Mouse (Mus musculus) embryonic facial prominence, embryonic 12.5 days (tissue): ENCODE results near the gene Hes7. TPM values are rescaled to one million over a fixed set of nuclear protein-coding genes. Genes with fewer than 3 reads are reported as not detected.

Source experiments
- ATAC-seq: fragments of 200-750 bp; cut with Nextera tagmentation; 2 replicates; pipeline ENCODE4 v1.8.0; 2017; ENCODE audit not compliant: insufficient number of reproducible peaks, insufficient read depth, low FRiP score, low TSS enrichment
- H3K27ac ChIP-seq: fragments of 300-500 bp; sonication (generic); 2 replicates; pipeline ENCODE4 v1.5.1; 2016; ENCODE audit warnings: mild to moderate bottlenecking
- H3K27me3 ChIP-seq: fragments of 300-500 bp; sonication (generic); 2 replicates; pipeline ENCODE4 v1.6.1; 2016; ENCODE audit warnings: mild to moderate bottlenecking, moderate library complexity
- H3K36me3 ChIP-seq: fragments of 300-500 bp; sonication (generic); 2 replicates; pipeline ENCODE4 v1.6.1; 2016; ENCODE audit warnings: mild to moderate bottlenecking
- H3K4me1 ChIP-seq: fragments of 300-500 bp; sonication (generic); 2 replicates; pipeline ENCODE4 v1.6.1; 2016
- H3K4me2 ChIP-seq: fragments of 300-500 bp; sonication (generic); replicated peaks from 2 replicates; pipeline ENCODE4 v1.6.1; 2016; ENCODE audit warnings: mild to moderate bottlenecking, moderate library complexity
- H3K4me3 ChIP-seq: fragments of 300-500 bp; sonication (generic); 2 replicates; pipeline ENCODE4 v1.5.1; 2016; ENCODE audit warnings: mild to moderate bottlenecking
- H3K9ac ChIP-seq: fragments of 300-500 bp; sonication (generic); 2 replicates; pipeline ENCODE4 v1.6.1; 2016; ENCODE audit warnings: mild to moderate bottlenecking, moderate library complexity
- H3K9me3 ChIP-seq: fragments of 300-500 bp; sonication (generic); 2 replicates; pipeline ENCODE4 v1.6.1; 2016; ENCODE audit warnings: mild to moderate bottlenecking, moderate library complexity
- WGBS: fragments of 180-500 bp; shearing (Covaris S2); methylation state at CpG from one replicate; pipeline ENCODE4 v1.1.7; 2016; 5-methylcytosine and 5-hydroxymethylcytosine counted together
- polyA plus RNA-seq: library from polyadenylated mRNA; unstranded; fragments of >200 nt; fragmentation: Nextera tagmentation; extraction: Ambion mirVana; gene quantifications from 2 replicates; pipeline ENCODE4 v1.2.1, GENCODE M21; 2016

Hes7 gene
- polyA plus RNA-seq, 1 experiment from 2014 or later = 0.65 TPM

DNA sequence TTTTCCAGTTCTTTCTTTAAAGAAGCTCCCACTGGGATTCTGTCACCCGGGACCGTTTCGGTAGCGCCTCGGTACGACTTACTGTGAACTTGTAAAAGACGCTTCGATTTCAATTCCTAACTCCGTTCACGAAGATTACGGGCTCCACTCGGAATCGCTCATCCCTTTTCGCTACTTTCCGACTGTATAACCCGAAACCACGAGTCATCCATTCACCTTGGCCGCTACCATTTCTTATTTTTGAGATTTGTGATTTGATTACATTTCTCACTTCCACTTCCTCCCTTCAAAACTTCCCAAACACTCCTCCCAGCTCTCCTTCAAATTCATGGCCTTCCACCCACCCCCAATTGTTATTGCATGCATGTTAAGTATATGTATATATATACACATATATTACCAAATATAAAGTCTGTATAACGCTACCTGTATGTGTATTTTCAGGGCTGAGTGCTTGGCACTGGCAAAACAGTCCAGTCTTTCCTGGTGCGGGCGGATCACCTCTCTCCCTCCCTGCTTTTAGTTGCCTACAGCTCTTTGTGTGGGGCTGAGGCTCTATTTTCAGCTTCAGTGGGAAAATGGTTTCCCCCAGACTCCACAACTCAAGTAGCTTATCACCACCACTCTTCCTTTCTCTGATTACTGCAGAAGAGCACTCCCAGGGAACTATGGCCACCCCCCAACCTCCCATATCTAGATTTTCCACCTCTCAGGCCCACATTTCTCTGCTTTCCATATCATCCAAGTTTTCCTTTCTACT, 9.0 kb upstream of the Hes7 start:
- Histone ChIP-seq H3K9me3 (no peaks in the 10 kb centered on the region), H3K27ac (no peak overlapping the region), H3K4me3 (peak overlapping the region; percentile 46), H3K27me3 (peaks cover 3% of the 10 kb centered on the region; the same call in 1 of the 2 replicates), H3K4me2 (peak overlapping the region; percentile 51), H3K9ac (peak overlapping the region; percentile 25; the same call in 1 of the 2 replicates), H3K4me1 (0 out of 2 replicates have a peak, but pooled peaks cover 3% of the 10 kb centered on the region), H3K36me3 (peaks cover 32% of the 10 kb centered on the region)
- WGBS = 5% methylated on average over 21 of the region's 21 CpGs
- no peak for ATAC-seq

DNA sequence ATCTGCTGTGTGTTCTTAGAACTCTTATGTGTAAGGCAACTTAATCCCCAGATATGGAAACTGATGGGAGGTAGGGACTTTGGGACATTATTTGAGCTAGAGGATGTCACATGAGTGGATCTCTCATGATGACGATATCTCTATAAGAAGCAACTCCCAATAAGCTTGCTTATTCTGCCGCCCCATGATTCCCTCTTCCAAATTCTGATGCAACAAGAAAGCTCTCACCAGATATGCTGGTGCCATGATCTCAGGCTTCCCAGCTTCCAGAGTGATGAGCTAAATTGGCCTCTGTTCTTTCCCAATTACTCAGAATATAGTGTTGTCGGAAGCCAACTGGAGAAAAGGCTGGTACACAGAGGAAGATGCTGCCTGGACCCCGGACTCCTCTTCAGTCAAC, 8.3 kb upstream of the Hes7 start:
- Histone ChIP-seq H3K9me3 (no peaks in the 10 kb centered on the region), H3K9ac (no peak overlapping the region), H3K27ac (no peak overlapping the region), H3K4me1 (0 out of 2 replicates have a peak, but pooled peaks cover 3% of the 10 kb centered on the region), H3K36me3 (peaks cover 26% of the 10 kb centered on the region), H3K4me3 (no peak overlapping the region; the same call in 1 of the 2 replicates), H3K27me3 (peaks cover 7% of the 10 kb centered on the region), H3K4me2 (peak overlapping the region; percentile 51; the same call in 1 of the 2 replicates)
- 66% methylated on average over 4 of the region's 4 CpGs for WGBS
- no peak for ATAC-seq

DNA sequence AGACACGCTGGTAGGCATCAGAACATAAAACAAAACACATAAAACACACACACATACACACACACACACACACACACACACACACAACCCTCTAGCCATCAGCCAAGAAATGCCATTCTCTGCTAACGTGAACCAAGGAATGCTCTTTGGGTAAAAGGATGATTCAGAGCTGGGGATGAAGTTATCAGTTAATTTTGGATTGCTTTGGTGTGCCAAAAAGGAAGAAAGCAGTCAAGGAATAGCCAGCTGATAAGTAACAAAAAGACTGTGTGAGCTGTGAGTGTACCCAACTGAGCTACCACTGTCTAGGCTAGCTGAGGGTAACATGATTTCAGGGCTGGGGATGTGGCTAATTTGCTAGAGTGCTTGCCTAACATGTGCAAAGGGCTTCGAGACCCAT, 6.2 kb upstream of the Hes7 start:
- Histone ChIP-seq H3K36me3 (peaks cover 5% of the 10 kb centered on the region), H3K4me3 (no peak overlapping the region), H3K4me1 (peaks cover 6% of the 10 kb centered on the region), H3K9ac (no peak overlapping the region), H3K9me3 (no peaks in the 10 kb centered on the region), H3K27me3 (peaks cover 9% of the 10 kb centered on the region), H3K4me2 (no peak overlapping the region), H3K27ac (no peak overlapping the region)
- no peak for ATAC-seq
- WGBS = 72% methylated on average over 3 of the region's 3 CpGs

DNA sequence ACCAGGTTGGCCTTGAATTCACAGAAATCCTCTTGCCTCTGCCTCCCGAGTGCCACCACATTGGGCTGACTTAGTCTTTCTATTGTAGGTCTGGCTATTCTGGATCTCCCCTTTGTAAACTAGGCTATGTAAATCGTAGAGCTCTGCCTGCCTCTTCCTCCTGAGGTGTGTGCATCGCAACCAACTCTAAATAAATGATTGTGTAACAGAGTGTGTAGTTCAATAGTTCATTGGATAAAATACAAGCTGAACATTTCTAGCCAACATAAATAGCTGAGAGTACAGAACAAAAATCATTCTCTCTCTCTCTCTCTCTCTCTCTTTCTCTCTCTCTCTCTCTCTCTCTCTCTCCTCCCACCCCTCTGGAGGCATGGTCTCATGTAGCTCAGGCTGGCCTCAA, 5.6 kb upstream of the Hes7 start:
- ATAC-seq = no peak
- no peak overlapping the region for H3K4me3 ChIP-seq
- no peaks in the 10 kb centered on the region for H3K9me3 ChIP-seq
- H3K36me3 ChIP-seq = no peaks in the 10 kb centered on the region
- H3K27me3 ChIP-seq = peaks cover 9% of the 10 kb centered on the region
- WGBS = 81% methylated on average over 3 of the region's 3 CpGs
- H3K27ac ChIP-seq = no peak overlapping the region
- peaks cover 12% of the 10 kb centered on the region for H3K4me1 ChIP-seq
- no peak overlapping the region for H3K9ac ChIP-seq
- H3K4me2 ChIP-seq = no peak overlapping the region

DNA sequence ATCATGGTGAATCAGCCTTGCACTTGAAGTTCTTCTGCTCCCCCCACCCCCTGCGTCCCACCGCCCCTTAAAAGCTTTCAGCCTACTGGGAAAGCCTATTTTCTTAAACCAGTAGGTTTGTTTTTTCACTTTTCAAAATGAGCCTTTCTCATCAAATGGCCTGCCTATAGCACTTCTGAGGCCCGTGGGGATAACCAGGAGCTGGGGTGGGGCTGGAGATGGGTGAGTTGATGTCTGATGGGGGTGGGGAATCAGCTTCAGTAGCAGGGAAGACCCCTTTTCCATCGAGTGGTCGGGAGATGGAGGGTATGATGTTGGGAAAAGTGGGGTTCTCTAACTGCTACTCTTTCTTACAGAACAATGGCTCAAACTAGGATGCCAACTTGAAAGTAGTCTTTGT, 3.4 kb upstream of the Hes7 start:
- Histone ChIP-seq H3K27ac (no peak overlapping the region), H3K4me1 (peaks cover 26% of the 10 kb centered on the region), H3K27me3 (peaks cover 9% of the 10 kb centered on the region), H3K4me3 (no peak overlapping the region), H3K9me3 (no peaks in the 10 kb centered on the region), H3K9ac (no peak overlapping the region), H3K4me2 (peak overlapping the region; percentile 88; the same call in 1 of the 2 replicates), H3K36me3 (no peaks in the 10 kb centered on the region)
- no peak for ATAC-seq
- WGBS = 59% methylated on average over 5 of the region's 5 CpGs

DNA sequence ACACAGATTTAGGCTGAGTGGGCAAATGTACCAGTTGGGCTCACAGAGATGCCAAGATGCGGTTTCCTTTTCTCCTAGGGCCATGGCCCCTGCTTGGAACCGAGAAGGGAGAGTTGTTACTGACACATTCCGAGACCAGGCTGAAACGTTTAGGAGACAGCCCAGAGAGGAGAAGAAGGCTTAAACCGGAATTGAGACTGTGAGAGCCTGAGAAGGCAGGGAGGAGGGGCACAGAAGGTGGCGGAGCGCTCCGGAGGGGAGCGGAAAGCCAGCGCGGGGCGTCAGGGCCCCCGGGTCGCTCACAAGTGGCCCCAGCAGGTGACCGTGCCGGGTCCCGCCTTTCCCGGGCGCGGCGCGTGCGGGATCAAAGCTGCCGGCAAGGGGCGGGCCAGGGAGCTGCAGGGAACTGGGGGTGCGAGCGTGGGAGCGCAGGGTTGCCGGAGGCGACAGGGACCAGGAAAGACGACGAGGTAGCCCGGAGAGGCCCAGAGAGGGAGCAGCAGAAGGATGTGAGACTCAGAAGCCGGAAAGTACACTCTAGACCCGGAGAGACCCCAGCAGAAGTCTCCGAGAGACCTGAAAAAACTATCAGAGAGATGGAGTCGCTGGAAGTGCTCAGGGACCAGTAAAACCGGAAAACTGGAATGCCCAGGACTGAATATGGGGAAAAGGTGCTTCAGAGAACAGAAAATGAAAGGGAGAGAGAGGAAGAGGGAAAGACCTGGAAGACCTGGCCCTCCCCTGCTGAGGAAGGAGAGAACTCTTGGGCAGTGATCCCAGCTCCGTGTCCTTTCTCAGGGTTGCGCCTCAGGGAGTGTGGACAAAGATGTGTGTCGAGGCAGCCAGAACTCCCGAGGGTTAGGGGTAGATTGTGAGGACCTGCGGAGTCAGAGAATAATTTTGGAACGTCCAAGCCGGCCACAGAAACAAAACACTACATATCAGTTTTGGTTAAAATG, 2.2 kb upstream of the Hes7 start:
- H3K27ac ChIP-seq = peak overlapping the region; percentile 58
- peak overlapping the region; percentile 77 for H3K4me3 ChIP-seq
- H3K27me3 ChIP-seq = peaks cover 9% of the 10 kb centered on the region
- peak overlapping the region; percentile 88 for H3K4me2 ChIP-seq
- ATAC-seq = no peak
- no peaks in the 10 kb centered on the region for H3K9me3 ChIP-seq
- H3K4me1 ChIP-seq = peaks cover 26% of the 10 kb centered on the region
- under 1% methylated on average over 45 of the region's 45 CpGs for WGBS
- no peaks in the 10 kb centered on the region for H3K36me3 ChIP-seq
- H3K9ac ChIP-seq = peak overlapping the region; percentile 59

DNA sequence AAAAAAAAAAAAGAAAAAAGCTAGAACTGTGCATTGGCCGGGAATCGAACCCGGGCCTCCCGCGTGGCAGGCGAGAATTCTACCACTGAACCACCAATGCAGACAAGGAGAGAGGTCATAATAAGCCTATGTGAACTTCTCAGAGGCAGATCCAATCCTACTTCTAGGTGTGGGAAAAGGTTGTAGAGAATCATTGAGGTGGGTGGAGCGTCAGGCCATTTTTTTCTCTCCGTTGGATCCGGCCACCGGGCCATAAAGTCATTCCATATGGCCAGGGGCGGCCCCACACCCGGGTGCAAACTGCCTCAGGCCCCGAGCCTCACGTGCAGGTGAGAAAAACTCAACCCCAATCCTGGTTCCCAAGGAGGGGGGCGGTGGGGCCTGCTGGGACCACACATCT, 1.4 kb upstream of the Hes7 start:
- H3K9ac ChIP-seq = no peak overlapping the region
- no peaks in the 10 kb centered on the region for H3K36me3 ChIP-seq
- peaks cover 9% of the 10 kb centered on the region for H3K27me3 ChIP-seq
- peak overlapping the region; percentile 88 for H3K4me2 ChIP-seq
- no peak for ATAC-seq
- peak overlapping the region; percentile 77 for H3K4me3 ChIP-seq
- 1% methylated on average over 15 of the region's 15 CpGs for WGBS
- peaks cover 26% of the 10 kb centered on the region for H3K4me1 ChIP-seq
- H3K27ac ChIP-seq = no peak overlapping the region
- no peaks in the 10 kb centered on the region for H3K9me3 ChIP-seq

DNA sequence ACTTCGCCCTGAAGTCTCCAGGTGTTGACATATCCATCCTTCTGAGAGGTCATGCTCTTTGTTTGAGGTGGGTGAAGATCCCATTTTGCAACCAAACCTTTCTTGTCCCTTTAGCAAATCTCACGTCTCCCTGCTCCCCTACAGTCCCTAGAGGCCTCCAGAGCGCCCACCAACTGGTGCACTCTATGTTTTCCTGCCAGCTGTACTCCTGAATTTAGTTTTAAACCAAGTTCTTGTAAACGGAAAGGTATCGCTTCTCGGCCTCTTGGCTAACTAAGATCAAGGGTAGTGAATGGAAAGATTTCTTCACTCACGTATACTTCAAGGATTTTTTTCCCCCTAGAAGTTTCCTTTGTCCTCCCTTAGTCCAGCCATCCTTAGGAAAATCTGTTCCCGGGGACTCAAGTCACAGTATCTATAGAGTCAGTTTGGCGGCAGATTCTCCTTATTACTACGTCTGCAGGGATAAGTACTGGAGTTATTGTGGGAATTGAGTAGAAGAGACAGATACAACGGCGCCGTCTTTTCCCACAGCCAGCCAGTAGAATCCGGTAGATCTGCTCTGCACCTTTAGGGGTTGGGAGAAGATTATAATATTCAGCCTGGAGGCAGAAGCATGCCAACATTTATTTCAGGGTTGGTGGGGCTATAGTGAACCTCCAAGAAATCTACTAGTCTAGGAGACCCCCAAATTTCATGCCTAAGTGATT, 603 bp upstream of the Hes7 start:
- Histone ChIP-seq H3K27ac (no peak overlapping the region), H3K9ac (no peak overlapping the region), H3K4me1 (peaks cover 26% of the 10 kb centered on the region), H3K4me3 (peak overlapping the region; percentile 77), H3K4me2 (peak overlapping the region; percentile 88), H3K36me3 (no peaks in the 10 kb centered on the region), H3K9me3 (no peaks in the 10 kb centered on the region), H3K27me3 (peaks cover 9% of the 10 kb centered on the region)
- no peak for ATAC-seq
- 28% methylated on average over 14 of the region's 14 CpGs for WGBS

DNA sequence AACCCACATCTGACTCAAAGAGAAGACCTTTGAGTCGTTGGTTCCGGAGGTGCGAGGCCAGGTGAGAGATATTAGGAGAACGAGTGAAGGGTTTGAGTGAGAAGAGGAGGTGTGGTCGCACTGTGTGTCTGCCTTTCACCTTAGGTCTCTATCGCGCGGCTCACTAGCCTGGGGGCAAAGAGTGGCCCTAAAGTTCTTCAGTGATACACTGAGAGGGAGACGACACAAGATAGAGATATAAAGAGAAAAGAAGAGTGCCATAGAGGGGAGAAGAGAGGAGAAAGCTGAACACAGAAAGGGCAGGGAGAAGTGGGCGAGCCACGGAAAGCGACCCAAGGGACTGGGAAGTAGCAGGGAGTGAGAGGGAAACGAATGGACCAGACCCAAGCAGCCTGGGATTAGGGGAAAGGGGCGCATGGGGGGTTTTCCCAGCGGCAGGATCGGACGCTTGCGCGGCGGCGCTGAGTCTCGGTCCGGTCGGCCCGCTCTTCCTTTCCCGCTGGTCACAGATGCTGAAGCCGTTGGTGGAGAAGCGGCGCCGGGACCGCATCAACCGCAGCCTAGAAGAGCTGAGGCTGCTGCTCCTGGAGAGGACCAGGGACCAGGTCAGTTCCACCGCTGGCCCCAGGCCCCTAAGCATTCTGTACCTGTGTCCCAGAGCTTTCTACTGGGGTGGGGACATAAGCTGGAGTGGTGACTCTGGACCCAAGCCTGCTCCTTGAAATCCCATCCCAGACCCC, 967 bp downstream of the Hes7 start:
- Histone ChIP-seq H3K4me1 (peaks cover 31% of the 10 kb centered on the region), H3K27me3 (peaks cover 6% of the 10 kb centered on the region), H3K9me3 (no peaks in the 10 kb centered on the region), H3K4me3 (peak overlapping the region; percentile 77), H3K36me3 (no peaks in the 10 kb centered on the region), H3K9ac (peak overlapping the region; percentile 72; the same call in 1 of the 2 replicates), H3K27ac (no peak overlapping the region), H3K4me2 (peak overlapping the region; percentile 88)
- 1% methylated on average over 33 of the region's 33 CpGs for WGBS
- no peak for ATAC-seq

DNA sequence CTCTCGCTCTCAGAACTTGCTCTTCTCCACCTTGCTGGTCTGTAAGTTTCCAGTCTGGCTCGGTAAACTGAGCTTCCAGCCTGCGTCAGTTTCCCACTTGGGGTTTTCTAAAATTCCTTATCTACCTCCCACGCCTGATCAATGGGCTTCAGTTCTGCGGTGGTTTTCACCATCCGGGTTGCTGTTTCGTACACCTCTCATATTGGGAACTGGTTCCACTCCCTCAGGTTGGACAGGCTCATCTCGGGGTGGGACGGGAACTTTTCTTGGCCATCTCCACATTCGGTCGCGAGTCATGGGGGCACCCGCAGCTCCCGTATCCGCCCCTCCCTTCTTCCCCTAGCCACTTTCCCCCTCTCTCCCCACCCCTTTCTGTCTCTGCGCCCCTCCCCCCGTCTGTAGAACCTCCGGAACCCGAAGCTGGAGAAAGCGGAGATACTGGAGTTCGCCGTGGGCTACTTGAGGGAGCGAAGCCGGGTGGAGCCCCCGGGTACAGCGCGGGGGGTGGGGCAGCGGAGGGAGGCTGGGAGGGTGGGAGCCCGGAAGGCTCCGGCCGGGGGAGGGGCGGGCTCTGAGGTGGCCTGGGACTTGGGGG, 1.6 kb downstream of the Hes7 start:
- H3K4me3 ChIP-seq = peak overlapping the region; percentile 77
- peak overlapping the region; percentile 88 for H3K4me2 ChIP-seq
- peak overlapping the region; percentile 72 for H3K9ac ChIP-seq
- no peaks in the 10 kb centered on the region for H3K36me3 ChIP-seq
- peak overlapping the region; percentile 82 for H3K27ac ChIP-seq
- ATAC-seq = no peak
- no peaks in the 10 kb centered on the region for H3K9me3 ChIP-seq
- WGBS = 1% methylated on average over 32 of the region's 32 CpGs
- peaks cover 36% of the 10 kb centered on the region for H3K4me1 ChIP-seq
- peaks cover 2% of the 10 kb centered on the region for H3K27me3 ChIP-seq
